Comparison of ENCODE assay signal across 7 mouse cellular contexts in genomic region chr5:38563121-38563520, GRCm38 (mm10). TPM values are rescaled to one million over a fixed set of nuclear protein-coding genes. Genes with fewer than 3 reads are reported as not detected.
DNase-seq lines count a peak whose midpoint lies in the region; ATAC-seq and TF ChIP-seq lines count a peak whose summit lies in the region.

Gene Wdr1 (minus strand): TSS chr5:38563221.

- H3K4me1 ChIP-seq in CH12.LX (ENCODE audit: control insufficient read depth in 1 of 2, insufficient read depth in 2 of 2) (peaks cover 5 to 38% of the 10 kb centered on the region in 2 experiments), G1E (ENCODE audit: insufficient read depth, low read depth, low read length) (peaks cover 34% of the 10 kb centered on the region)
- H3K4me1 ChIP-seq in forebrain, embryonic 14.5 days (ENCODE audit: control insufficient read depth, insufficient read depth, low read length) = peaks cover 12% of the 10 kb centered on the region
- H3K4me1 ChIP-seq in hindbrain, embryonic 12.5 days = peaks cover 30% of the 10 kb centered on the region
- H3K4me1 ChIP-seq in liver, embryonic 14.5 days (replicated peaks; ENCODE audit: control insufficient read depth in 2 of 2, insufficient read depth in 2 of 2, low read length in 1 of 2) = peaks cover 6 to 13% of the 10 kb centered on the region in 2 experiments; a peak in 3 of 4 replicates

- ATAC-seq in G1E (ENCODE audit: extremely low read depth, insufficient number of reproducible peaks, low FRiP score, poor library complexity, severe bottlenecking) = no peak
- ATAC-seq in forebrain, embryonic 14.5 days = no peak
- no peak for ATAC-seq in hindbrain, embryonic 12.5 days (ENCODE audit: low FRiP score)
- ATAC-seq in liver, embryonic 14.5 days (ENCODE audit: insufficient read depth) = no peak

- no peak for TF ChIP-seq POLR2A in CH12.LX (IDR thresholded peaks at IDR 0.05; ENCODE audit: low read depth, low read length)

- in situ Hi-C loops in CH12.LX (cut with MboI; ENCODE audit: low pct_ligation_motif_present, low pct_unique_long_range_greater_than_20kb, low sequenced_read_pairs) = no loop called here

- H3K9ac ChIP-seq in CH12.LX (ENCODE audit: insufficient read depth, low read depth) = peak within 1 kb of the TSS; percentile 89
- peak within 1 kb of the TSS; percentile 89 for H3K9ac ChIP-seq in forebrain, embryonic 14.5 days (ENCODE audit: low read length)
- H3K9ac ChIP-seq in hindbrain, embryonic 12.5 days = peak within 1 kb of the TSS; percentile 95
- H3K9ac ChIP-seq in liver, embryonic 14.5 days (replicated peaks) = peak within 1 kb of the TSS; percentile 86

- peaks cover 14% of the 10 kb centered on the region for H3K79me2 ChIP-seq in CH12.LX (replicated peaks; ENCODE audit: control insufficient read depth, extremely low read depth, insufficient read depth, poor library complexity, severe bottlenecking)

- H3K9me3 ChIP-seq in CH12.LX (replicated peaks; ENCODE audit: low read length) (no peaks in the 10 kb centered on the region), G1E (replicated peaks) (no peaks in the 10 kb centered on the region)
- no peaks in the 10 kb centered on the region for H3K9me3 ChIP-seq in forebrain, embryonic 14.5 days (replicated peaks; ENCODE audit: control insufficient read depth, low read length)
- no peaks in the 10 kb centered on the region for H3K9me3 ChIP-seq in hindbrain, embryonic 12.5 days (replicated peaks)
- no peaks in the 10 kb centered on the region for H3K9me3 ChIP-seq in liver, embryonic 14.5 days (ENCODE audit: control insufficient read depth, low read length)

- 81% methylated on average over 2 of the region's 2 CpGs for WGBS in forebrain, embryonic 14.5 days
- 81% methylated on average over 2 of the region's 2 CpGs for WGBS in hindbrain, embryonic 12.5 days
- 59% methylated on average over 2 of the region's 2 CpGs for WGBS in liver, embryonic 14.5 days (ENCODE audit: insufficient replicate concordance)

- no peak for TF ChIP-seq EP300 in CH12.LX (IDR thresholded peaks at IDR 0.05; ENCODE audit: low read length)
- TF ChIP-seq EP300 in liver, embryonic 14.5 days (IDR thresholded peaks at IDR 0.05; ENCODE audit: low read depth) = no peak

- dilution Hi-C loops in CH12.LX (cut with MboI; ENCODE audit: extremely low pct_ligation_motif_present, extremely low pct_unique_long_range_greater_than_20kb, low sequenced_read_pairs) = no loop called here

- TF ChIP-seq RAD21 in CH12.LX (IDR thresholded peaks at IDR 0.05; ENCODE audit: low read depth, low read length) = no peak

- H3K4me3 ChIP-seq in CH12.LX (replicated peaks in 1 of 3; ENCODE audit: low read depth in 2 of 3, low read length in 2 of 3, poor library complexity in 1 of 3) (peak within 1 kb of the TSS; percentile 60 to 89 (median 60)), G1E (ENCODE audit: low read depth, low read length) (peak within 1 kb of the TSS; percentile 89)
- peak within 1 kb of the TSS; percentile 97 for H3K4me3 ChIP-seq in forebrain, embryonic 14.5 days (ENCODE audit: low read depth, low read length)
- H3K4me3 ChIP-seq in hindbrain, embryonic 12.5 days = peak within 1 kb of the TSS; percentile 96
- peak within 1 kb of the TSS; percentile 87 to 91 for H3K4me3 ChIP-seq in liver, embryonic 14.5 days (ENCODE audit: insufficient read depth in 1 of 2, low read depth in 2 of 2, low read length in 2 of 2)

- H3K27me3 ChIP-seq in CH12.LX (replicated peaks) (no peaks in the 10 kb centered on the region), G1E (ENCODE audit: insufficient read depth, low read length) (peaks cover 29% of the 10 kb centered on the region)
- no peaks in the 10 kb centered on the region for H3K27me3 ChIP-seq in forebrain, embryonic 14.5 days (replicated peaks; ENCODE audit: control insufficient read depth, insufficient read depth, low read length)
- no peaks in the 10 kb centered on the region for H3K27me3 ChIP-seq in hindbrain, embryonic 12.5 days
- no peaks in the 10 kb centered on the region for H3K27me3 ChIP-seq in liver, embryonic 14.5 days (ENCODE audit: control insufficient read depth, insufficient read depth, low read length)

- H3K4me2 ChIP-seq in CH12.LX (ENCODE audit: insufficient read depth, low read depth, poor library complexity, severe bottlenecking) = peak within 1 kb of the TSS; percentile 93
- H3K4me2 ChIP-seq in forebrain, embryonic 14.5 days (ENCODE audit: low read length) = peak within 1 kb of the TSS; percentile 91
- H3K4me2 ChIP-seq in hindbrain, embryonic 12.5 days (replicated peaks) = peak within 1 kb of the TSS; percentile 69
- peak within 1 kb of the TSS; percentile 92 for H3K4me2 ChIP-seq in liver, embryonic 14.5 days (ENCODE audit: low read depth)

- H3K27ac ChIP-seq in CH12.LX (ENCODE audit: insufficient read depth, low read depth) = no peak within 1 kb of the TSS
- peak within 1 kb of the TSS; percentile 85 for H3K27ac ChIP-seq in forebrain, embryonic 14.5 days (ENCODE audit: low read depth, low read length)
- H3K27ac ChIP-seq in hindbrain, embryonic 12.5 days = peak within 1 kb of the TSS; percentile 89
- peak within 1 kb of the TSS; percentile 76 for H3K27ac ChIP-seq in liver, embryonic 14.5 days

- H3K36me3 ChIP-seq in CH12.LX (replicated peaks in 1 of 2; ENCODE audit: control insufficient read depth in 1 of 2, insufficient read depth in 1 of 2, low read length in 1 of 2) (peaks cover 14 to 21% of the 10 kb centered on the region in 2 experiments), G1E (replicated peaks) (peaks cover 26% of the 10 kb centered on the region)
- H3K36me3 ChIP-seq in forebrain, embryonic 14.5 days (ENCODE audit: control insufficient read depth, insufficient read depth, low read length) = peaks cover 11% of the 10 kb centered on the region; the same call in 1 of the 2 replicates
- peaks cover 13% of the 10 kb centered on the region; the same call in 1 of the 2 replicates for H3K36me3 ChIP-seq in hindbrain, embryonic 12.5 days
- peaks cover 4% of the 10 kb centered on the region; the same call in 1 of the 2 replicates for H3K36me3 ChIP-seq in liver, embryonic 14.5 days (replicated peaks; ENCODE audit: control insufficient read depth, insufficient read depth, low read depth)

- no peak for DNase-seq in CH12.LX (ENCODE audit: extremely low read depth)
- DNase-seq in G1E (ENCODE audit: low spot score) = no peak
- no peak for DNase-seq in forebrain, embryonic 14.5 days (ENCODE audit: low spot score)
- no peak for DNase-seq in liver, embryonic 14.5 days (ENCODE audit: low read depth in 3 of 3, low spot score in 3 of 3)
- no peak for DNase-seq in right cerebral cortex, postnatal 36 days (ENCODE audit: low spot score in 2 of 2)
- no peak for DNase-seq in retina, embryonic 14.5 days (ENCODE audit: low spot score)

- no peak for TF ChIP-seq CTCF in CH12.LX (conservative IDR thresholded peaks at IDR 0.05 in 1 of 2, IDR thresholded peaks at IDR 0.05 in 1 of 2; ENCODE audit: low read depth in 2 of 2, low read length in 2 of 2)
- no peak for TF ChIP-seq CTCF in G1E (IDR thresholded peaks at IDR 0.05; ENCODE audit: low read depth, low read length)
- no peak for TF ChIP-seq CTCF in liver, embryonic 14.5 days (IDR thresholded peaks at IDR 0.05; ENCODE audit: low read depth)

TF ChIP-seq in CH12.LX, 34 proteins besides CTCF, POLR2A, EP300 and RAD21:
- TF ChIP-seq USF1 (IDR thresholded peaks at IDR 0.05; ENCODE audit: low read depth, low read length) (no peak), JUN (IDR thresholded peaks at IDR 0.05; ENCODE audit: insufficient read depth, low read depth, low read length) (no peak), MXI1 (IDR thresholded peaks at IDR 0.05; ENCODE audit: low read depth, low read length) (no peak), TBP (conservative IDR thresholded peaks at IDR 0.05; ENCODE audit: low read depth, low read length) (no peak), MAFK (IDR thresholded peaks at IDR 0.05; ENCODE audit: insufficient replicate concordance, low read length) (no peak)

RNA-seq across cellular contexts. Expression of gene Wdr1, which starts in this region (rescaled TPM):
- 108 and 130 TPM in 2 replicates for total RNA-seq in CH12.LX (2012; rRNA removed)
- total RNA-seq in CH12.LX (2014; rRNA removed) = 173 and 187 TPM in 2 replicates
- 137 and 142 TPM in 2 replicates for polyA plus RNA-seq in CH12.LX (2012; ENCODE audit: insufficient read length, low read depth)
- 105 and 107 TPM in 2 replicates for total RNA-seq in G1E (2014; fragmentation: Nextera tagmentation)
- total RNA-seq in G1E (2017) = 153 and 158 TPM in 2 replicates
- 104 and 121 TPM in 2 replicates for polyA plus RNA-seq in G1E (2012)
- polyA plus RNA-seq in forebrain, embryonic 14.5 days (2014; fragmentation: Nextera tagmentation; extraction: Ambion mirVana) = 184 and 203 TPM in 2 replicates
- polyA plus RNA-seq in hindbrain, embryonic 12.5 days (2016; fragmentation: Nextera tagmentation; extraction: Ambion mirVana) = 160 and 167 TPM in 2 replicates
- polyA plus RNA-seq in liver, embryonic 14.5 days (2012; rRNA removed) = 38.1 and 42.5 TPM in 2 replicates
- polyA plus RNA-seq in liver, embryonic 14.5 days (2014; fragmentation: Nextera tagmentation; extraction: Ambion mirVana) = 74.4 and 81.5 TPM in 2 replicates
